Mouse (Mus musculus) gastrocnemius, adult 18-20 months (tissue): ENCODE results near the gene Slc27a2. TPM values are rescaled to one million over a fixed set of nuclear protein-coding genes. Genes with fewer than 3 reads are reported as not detected.

Experiments used
- DNase-seq: peaks from one replicate; pipeline ENCODE4 v3.0.0; 2021; ENCODE audit warnings: low spot score
- total RNA-seq, 2 experiments: library from RNA; stranded (reverse); gene quantifications; 2 replicates each; pipeline ENCODE4 v1.2.3; 2021

Gene Slc27a2
- total RNA-seq, 2 experiments from 2014 or later, result 0.66 to 0.78 TPM

DNA sequence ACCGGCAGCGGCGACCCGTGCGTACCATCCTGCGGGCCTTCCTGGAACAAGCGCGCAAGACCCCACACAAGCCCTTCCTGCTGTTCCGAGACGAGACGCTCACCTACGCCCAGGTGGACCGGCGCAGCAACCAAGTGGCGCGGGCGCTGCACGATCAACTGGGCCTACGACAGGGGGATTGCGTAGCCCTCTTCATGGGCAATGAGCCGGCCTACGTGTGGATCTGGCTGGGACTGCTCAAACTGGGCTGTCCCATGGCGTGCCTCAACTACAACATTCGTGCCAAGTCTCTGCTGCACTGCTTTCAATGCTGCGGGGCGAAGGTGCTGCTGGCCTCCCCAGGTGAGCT, 1.1 kb downstream of the Slc27a2 start:
- no peak for DNase-seq

DNA sequence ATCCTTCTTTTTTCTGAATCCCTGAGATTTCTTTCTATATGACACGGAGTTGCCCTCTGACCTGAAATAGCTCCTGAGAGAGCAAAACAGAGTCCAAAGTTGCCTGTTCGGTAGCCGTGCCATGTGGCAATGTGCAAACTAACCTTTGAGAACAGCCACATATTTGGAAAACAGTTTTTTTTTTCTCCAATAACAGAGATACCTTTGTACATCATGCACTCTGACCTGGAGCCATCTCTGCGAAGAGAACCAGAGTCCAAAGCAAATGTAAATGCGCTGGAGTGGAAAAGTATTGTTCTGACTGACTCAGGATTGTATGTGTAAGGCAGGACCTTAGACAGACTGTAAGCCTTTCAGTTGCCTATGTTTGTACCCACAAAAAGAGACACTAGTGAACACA, 3.3 kb downstream of the Slc27a2 start:
- no peak for DNase-seq

DNA sequence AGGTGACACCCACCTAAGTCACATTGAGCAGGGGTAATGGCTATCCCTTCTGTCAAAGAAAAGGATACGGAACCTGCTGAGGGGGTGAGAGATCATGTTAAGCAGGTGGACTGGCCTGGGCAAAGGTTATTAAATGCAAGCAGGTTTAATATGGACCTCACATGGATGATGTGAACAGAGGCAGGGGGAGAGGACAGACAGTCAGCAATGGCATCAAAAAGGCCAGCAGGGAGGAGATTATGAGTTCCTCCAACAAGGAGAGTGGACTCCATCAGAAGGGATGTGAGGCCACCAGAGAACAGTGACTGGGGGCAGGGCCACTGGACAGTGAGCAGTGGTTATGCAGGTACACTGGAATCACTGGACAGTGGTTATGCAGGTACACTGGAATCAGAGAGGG, 7.9 kb downstream of the Slc27a2 start:
- no peak for DNase-seq

DNA sequence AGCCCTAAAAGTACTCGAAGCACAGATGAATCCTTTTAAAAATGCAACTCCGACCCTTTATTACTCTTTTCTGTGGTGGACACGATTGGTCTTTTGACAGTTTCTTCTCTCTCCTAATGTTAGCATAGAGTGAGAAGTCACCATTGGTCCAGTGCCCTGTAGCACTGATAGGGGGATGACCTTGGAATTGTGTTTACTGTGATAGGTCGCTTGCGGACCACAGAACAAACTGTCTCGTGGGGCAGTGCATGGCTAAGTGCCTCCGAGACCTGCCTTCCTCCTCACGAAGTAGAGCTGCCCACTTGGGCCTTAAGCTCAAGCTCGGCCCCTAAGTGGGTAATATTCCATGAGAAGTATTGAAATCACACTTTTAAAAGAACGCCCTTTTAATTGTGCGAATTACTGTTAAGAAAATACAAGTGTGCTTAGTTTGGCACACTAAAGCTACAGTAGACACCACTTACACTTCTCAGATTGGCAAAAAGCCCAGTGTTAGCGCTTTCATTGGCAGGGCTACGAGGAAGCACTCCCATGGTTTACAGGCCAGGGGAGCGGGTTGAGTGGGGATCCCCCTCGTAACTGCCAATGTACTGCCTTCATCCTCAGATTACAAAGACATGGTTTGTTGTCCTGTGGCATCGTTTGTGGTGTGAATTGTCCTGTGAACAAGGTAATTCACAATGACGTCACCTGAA, 11.4 kb downstream of the Slc27a2 start:
- no peak for DNase-seq

DNA sequence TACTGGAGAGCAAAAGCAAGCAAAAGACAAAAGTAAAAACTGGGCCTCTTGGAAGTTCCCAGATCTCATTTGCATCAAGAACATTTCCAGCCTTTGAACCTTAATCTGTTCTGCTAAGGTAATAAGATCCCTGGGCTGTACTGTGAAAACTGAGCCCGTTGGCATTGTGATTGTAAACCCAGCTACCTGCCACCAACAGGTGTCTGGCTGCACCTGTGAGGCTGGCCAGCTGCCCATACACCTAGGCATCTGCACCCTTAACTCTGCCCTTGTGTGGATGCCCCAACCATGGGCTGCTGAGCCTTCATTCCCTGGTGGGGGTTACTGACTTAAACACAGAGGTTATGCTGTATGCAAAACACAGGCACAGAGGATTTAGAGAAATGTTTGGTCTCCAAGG, 20.0 kb downstream of the Slc27a2 start:
- DNase-seq, result no peak

DNA sequence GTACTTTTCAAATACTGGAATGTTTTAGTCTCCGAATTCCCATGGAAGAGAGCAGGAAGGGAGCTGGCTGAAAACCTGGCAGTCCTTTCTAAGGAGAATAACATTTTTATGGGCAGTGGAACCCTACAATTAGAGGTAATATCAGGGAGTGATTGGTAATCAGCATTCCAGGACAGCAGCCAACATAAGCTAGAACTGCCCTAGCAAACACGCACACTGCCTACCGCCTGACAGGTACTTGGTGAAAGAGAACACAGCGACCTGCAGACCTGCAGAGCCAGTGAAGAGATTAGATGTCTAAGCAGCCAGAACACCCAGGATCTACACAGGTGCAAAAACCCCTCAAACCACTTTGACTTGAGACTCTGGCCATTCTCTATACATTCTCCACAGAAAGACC, 20.5 kb downstream of the Slc27a2 start:
- DNase-seq, result no peak

DNA sequence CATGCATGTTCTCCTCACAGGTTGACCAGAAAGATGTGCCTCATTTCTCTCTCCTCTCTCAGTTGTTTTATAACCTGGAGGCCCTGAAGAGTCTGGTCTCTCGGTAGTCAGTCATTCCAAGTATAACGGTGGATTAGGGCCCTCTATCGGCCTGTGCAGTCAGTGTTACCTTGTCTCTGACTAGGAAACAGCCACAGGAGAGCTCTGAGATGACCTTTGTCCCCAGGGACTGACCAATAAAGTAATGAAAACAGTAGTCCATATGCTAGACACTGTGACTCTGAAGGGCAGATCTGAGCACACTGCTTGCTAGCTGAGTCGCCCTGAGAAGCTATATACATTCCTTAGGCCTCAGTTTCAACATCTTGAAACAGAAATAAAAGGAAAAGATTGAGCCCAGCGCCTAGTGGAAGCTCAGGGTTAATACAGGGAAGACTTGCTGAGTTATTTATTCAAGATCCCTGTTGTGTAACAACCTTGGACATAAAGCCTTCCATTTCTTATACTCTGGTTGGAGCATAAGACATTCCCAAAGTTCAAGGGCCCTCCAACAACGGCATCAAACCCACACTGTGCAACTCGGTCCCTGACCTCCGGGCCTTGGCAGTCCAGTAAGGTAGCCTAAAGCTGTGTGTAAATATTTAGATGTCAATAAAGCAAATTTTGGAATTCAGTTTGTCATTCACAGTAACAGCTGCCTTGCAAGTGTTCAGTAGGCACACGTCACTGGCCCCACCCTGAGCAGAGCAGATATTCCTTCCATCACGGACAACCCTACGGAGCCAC, 23.4 kb downstream of the Slc27a2 start:
- no peak for DNase-seq

DNA sequence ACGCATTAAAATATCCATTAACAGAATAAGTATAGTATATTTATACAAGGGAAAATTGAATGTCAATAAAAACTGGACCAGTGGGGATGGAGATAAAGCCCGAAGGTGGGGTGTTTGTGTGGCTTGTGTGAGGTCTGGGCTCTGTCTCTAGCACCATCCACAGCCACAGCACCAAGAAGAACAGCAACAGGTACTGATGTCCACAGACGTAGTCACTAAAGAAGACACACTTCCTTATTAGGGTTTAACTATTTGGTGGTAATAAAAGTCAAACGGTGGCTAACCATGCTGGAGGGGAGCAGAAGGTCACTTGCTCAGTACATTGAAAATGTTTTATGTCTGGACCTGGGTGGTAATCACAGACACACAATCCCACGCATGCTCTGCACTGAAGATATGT, 25.2 kb downstream of the Slc27a2 start:
- no peak for DNase-seq

DNA sequence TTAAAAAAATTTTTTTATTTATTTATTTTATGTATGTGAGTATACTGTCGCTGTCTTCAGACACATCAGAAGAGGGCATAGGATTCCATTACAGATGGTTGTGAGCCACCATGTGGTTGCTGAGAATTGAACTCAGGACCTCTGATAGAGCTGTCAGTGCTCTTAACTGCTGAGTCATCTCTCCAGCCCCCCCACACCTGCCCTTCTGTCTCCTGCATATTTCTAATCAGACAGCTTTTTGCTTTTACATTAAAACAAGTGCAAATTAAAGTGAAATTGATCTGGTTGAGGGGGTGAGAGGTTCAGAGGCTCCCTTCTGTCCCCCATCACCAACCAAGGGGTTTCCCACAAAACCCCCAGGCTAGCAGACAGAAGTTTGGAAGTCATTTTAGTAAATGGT, 27.1 kb downstream of the Slc27a2 start:
- no peak for DNase-seq

DNA sequence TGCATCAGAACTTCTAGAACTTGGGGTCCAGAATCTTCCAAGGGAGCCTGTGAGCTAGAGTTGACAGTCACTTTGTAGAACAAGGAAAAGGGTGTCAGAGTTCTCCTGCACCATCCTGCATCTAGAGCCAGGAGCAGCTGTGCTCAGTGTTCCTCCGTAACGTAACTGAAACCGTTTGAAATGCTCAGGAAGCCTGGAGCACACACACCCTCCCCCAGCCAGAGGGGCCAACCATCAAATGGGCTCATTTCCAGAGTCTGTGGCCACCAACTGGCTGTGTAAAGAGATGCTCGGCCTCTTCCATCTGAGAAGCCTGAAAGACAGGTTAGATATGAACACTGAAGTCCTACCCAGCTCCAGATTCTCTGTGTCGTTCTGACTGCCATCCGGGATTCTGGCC, 31.8 kb downstream of the Slc27a2 start:
- no peak for DNase-seq

DNA sequence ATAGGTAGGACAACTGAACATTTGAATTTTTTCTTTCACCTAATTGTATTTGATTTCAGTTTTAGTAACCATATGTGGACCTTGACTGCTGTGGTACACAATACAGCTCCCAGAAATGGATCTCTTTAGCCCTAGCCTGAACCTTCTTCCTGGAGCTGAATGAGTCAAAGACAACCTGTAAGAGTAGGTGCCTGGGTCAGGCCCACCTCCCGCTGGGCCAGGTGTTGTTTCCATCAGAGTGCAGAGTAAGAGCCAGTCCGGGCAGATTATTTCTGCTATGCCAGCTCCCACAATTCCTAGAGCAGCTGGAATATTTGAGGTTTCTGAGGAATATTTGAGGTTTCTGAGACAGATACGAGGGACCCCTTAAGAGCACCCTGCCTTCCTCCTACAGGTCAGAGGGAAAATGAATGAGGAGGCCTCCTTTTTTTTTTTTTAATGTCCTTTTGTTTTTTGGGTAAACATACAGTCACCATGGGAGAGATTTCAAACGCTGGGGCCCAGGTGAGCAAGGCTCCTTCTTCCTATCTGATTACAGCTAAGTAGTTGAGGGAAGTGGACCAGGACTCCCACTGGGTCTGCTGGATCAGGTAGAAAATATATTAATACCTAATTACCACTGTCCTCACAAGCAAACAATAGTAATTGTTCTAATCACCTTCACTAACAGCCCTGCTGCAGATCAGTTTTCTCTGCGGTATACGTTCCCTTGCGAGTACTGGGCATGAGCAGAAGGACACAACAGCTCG, 32.6 kb downstream of the Slc27a2 start:
- no peak for DNase-seq

DNA sequence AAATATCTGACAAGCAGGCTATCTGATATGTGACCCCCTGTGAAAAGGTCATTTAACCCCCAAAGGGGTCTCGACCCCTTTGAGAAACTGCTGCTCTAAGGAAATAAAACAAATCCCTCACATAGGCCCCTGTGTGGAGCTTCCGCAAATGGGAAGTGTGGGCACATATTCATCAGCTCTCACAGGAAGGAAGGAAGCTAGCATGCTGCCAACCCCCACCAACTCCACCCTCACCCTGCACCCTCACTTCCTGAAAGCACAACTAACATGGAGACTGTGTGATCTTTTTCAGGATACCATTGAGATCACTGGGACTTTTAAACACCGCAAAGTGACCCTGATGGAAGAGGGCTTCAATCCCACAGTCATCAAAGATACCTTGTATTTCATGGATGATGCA, 35.3 kb downstream of the Slc27a2 start:
- no peak for DNase-seq

DNA sequence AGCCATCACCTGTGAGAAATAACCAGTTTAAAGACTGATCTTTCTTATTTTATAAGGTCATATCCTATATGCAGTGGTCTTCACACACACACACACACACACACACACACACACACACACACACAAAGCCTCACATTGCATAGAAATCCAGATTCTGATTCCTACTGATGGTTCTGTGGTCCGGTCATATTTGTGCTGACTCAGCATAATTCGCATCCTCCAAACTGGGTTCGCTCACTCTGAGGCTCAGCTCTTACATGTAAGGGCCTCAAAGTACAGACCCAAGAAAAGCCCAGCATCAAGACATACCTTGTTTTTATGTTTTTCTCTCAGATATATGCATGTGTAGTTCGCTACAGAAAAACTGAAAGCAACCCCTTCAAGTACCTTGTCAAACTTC, 39.1 kb downstream of the Slc27a2 start:
- no peak for DNase-seq

DNA sequence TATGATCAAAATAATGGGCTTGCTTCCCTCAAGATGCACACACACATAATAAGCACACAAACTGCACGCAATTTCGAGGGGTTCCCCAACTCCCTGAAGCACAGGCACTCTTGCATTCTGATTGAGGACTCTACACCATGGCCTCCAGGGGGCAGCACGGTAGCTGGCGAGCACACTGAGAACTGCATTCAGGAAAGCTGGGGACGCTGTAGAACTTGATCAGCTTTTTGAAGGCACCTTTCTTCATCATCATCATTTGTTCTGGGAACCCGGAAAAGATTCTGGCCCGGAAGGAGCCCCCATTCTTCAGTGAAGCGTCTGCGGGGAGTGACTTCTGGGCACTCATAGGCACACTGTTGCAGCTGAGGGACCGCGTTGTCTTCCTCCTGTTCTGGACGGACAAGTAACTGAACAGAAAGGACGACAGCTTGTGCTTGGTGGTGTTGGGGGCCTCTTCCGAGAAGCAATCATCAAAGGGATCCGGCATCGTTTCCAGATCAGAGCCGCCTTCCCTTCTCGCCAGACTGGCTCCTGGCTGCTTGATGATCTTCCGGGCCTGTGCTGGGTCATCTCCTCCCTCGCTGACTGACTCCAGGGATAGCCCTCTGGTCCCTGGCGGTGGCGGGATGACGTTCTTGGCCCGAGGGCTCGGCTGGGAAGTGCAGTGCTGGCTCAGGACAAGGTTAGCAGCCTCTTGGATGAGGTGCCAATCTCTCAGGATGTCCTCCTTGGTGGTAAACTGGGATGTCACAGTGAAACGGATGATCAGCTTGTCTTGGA, 41.8 kb downstream of the Slc27a2 start:
- DNase-seq, result peak; percentile 52

DNA sequence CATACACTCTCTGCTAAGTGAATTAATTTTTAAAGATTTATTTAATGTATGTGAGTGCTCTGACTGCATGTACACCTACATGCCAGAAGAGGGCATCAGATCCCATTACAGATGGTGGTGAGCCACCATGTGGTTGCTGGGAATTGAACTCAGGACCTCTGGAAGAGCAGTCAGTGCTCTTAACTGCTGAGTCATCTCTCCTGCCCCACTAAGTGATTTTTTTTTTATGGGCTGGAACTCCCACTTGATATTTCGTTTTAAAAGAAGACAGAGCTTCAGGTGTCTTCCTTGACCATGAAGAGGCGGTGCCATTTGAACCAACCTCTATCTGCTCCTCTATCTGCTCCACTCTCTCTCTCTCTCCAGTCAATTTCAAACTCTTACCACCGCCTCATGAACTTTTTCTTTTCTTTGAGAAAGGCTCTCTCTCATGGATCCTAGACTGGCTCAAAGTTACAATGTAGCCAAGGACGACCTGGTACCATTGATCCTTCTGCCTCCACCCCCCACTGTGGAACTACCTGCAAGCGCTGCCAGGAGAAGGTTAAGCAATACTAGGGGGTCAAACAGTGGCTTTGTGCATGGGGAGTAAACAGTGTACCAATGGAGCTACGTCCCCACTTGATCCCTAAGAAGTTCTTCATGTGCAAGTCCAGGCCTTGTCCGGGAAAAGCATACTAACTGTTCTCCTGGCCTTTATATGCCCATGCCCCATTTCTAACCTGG, 44.3 kb downstream of the Slc27a2 start:
- DNase-seq, result no peak

DNA sequence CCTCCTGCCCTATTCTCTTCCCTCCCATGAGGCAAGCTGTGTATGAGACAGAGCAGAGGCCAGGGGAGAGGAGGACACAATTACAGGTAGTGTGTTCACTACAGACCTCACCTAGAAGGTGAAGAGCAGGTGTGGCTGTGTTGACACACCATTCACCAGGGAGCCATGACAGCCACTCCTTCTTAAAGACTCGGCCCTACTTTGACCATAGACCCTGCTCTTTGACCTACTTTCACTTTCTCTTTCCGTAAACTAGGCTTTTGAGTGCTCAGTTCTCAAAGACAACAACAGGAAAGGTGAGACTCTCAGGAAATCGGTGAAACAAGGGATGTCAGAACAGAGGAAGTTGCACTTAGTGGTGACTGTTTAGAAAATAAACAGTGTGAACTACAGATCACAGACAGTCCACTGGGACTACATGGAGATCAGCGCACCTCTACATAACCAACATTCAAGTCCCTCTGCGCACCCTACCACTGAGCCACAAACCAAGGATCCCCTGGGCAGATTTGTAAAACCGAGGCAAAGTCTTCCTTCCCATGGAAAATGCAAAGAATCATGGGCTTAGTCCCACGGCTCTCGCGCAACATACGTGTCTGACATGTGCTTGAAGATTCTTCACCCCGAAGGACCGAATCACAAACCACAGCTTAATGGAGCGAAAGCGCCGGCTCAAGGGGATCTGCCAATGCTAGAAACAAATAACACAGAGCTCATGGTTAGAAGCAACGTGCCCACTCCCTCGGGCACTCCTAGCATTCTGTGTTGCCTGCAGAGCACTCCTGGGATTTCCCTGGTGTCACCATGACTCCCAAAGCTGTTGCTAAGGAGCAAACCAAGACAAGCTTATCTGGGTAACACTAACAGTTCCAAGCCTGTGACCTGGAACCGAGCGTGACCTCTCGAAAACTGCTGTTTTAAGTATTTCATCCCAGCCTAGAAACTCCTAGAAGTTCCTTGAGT, 45.4 kb downstream of the Slc27a2 start:
- no peak for DNase-seq

DNA sequence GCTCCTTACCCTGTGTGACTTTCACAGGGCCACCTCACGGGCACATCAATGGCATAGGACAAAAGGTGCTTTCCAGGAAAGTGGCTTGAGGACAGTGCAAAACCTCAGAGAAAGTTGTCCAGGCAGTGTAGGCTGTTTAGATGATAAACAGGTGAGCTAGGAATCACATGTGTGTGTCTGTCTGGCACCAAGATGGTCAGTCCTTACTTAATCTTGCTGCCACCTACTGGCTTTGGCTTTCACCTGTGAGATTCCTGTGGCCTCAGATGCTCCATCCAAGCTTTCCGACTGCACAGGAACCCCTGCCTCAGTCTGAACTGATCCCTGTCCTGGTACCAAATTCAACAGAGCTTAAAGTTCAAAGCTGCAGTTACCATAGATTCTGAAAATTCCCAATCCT, 46.2 kb downstream of the Slc27a2 start:
- DNase-seq, result no peak

DNA sequence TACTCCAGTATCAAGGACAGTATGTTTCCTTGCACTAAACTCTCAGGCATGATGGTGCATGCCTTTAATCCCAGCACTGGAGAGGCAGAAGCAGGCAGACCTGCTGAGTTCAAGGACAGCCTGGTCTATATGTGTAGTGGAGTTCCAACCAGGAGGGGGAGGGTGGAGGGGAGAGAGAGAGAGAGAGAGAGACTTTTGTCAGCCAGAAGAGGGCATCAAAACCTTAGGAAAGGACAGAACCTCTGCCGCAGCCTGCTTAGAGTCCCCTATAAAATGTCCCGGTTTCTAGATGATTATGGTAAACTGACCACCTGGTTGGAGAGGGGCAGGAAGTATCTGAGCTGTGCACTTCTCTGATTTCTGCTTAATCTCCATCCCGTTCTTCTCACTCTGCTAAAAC, 46.8 kb downstream of the Slc27a2 start:
- DNase-seq, result no peak

DNA sequence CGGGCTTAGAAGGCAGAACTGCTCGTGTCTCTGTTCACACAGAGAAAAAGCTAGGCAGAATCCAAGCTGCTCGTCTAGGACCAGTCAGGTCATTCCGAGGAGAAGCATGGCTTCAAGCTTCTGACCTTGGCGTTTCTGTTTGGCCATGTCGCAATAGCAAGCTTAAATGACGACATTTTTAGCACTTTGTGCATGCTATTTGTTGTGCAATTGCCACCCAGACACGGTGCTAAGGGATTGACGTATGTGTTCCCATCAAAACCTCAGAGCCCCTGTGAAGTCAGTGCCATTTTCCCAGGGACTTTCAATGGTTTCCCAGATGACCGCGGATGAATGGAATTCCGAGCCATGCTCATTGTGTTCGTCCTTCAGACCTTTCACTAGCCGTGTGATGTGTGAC, 48.3 kb downstream of the Slc27a2 start:
- DNase-seq, result no peak
